Mouse (Mus musculus) kidney, adult 2 months (tissue): ENCODE measurements at regions not wholly inside any gene's neighbourhood (a gene's known extent, or its start where the extent isn't known, plus 50 kb on each side); places are given as distances from the start of the nearest gene placed in this dataset.

ENCODE experiments used
- CTCF ChIP-seq: fragments of 200-500 bp; conservative IDR thresholded peaks from 2 replicates; pipeline ENCODE4 v1.5.1; 2011; ENCODE audit warnings: low read depth, mild to moderate bottlenecking, control low read depth, low read length, moderate library complexity, mixed read lengths; ENCODE audit not compliant: insufficient read depth, insufficient read length
- POLR2A ChIP-seq: fragments of 200-500 bp; IDR thresholded peaks from one replicate; pipeline ENCODE4 v1.6.1; 2011; ENCODE audit warnings: low read depth, low read length, control low read depth

- no peak for TF ChIP-seq CTCF
- TF ChIP-seq POLR2A = no peak
Observed at GRCm38 (mm10) chr6:35940071-35940470, 400.4 kb upstream of the Mtpn start.
